Mouse (Mus musculus) lung, adult 2 months (tissue): ENCODE data around the gene Gtf2a2.

Source experiments
- CTCF ChIP-seq: fragments of 200-500 bp; IDR thresholded peaks from 2 replicates; pipeline ENCODE4 v1.5.1; 2011; ENCODE audit warnings: mild to moderate bottlenecking, low read length, control low read depth; ENCODE audit not compliant: insufficient read depth
- POLR2A ChIP-seq: fragments of 200-500 bp; IDR thresholded peaks from 2 replicates; pipeline ENCODE4 v1.6.1; 2011; ENCODE audit warnings: low read depth, mild to moderate bottlenecking, control low read depth, low read length, borderline replicate concordance; ENCODE audit errors: extremely low read depth

DNA sequence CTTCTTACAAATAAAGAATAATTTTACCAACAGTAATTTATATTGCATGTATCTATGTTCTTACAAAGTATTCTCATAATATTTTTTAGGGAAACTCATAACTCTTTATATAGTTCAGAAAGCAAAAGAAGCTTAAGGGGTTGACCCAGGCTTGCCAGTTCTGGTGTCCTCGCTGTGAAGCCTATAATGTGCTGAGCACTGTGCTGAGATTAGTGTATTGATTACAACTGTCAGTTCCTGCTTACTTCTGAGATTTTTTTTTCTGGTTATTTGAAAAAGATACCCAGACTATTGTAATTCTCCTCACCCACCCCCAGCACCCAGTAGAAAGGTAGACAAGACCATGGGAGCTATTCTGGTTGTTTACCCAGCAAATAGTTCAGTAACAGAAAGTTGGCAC lies 18.9 kb upstream of the Gtf2a2 start:
- no peak for TF ChIP-seq CTCF
- no peak for TF ChIP-seq POLR2A
